Mouse (Mus musculus): ENCODE data around the gene Rab6b.

DNA sequence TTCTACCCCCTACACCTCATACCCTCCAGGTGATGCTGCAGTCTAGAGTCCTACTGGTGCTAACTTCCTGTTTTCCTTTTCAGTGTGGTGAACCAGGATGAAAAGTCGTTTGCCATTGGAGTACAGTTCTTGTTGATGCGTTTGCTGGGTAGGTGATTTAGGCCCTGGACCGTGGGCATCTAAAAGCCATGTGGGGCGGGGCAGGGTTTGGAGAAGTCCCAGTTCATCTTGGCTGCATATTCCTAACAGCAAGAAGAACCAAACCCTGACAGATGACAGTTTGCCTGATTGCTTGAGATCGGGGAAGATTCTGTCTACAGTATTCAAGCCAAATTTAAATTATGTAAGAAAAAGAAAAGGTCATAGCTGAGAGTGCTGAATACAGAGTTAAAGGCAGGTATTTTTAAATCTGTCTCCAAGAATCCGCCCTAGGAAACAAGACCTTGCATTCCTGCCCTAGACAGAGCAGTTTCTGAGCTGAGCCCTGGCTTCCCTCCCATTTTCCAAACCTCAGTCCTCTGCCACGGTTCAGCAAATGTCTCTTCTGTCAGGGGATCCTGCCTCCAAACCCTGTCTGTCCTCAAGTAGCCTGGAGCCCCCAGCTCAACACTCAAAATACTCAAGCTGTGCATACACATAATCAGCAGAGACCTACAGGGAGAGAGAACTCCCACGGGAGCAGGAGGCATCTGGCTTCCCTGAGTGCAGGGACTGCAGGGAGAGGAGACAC, 29.2 kb upstream of the Rab6b start:
- no peak for TF ChIP-seq CTCF (IDR thresholded peaks at IDR 0.05; ENCODE audit: borderline replicate concordance, extremely low read depth, insufficient read depth, insufficient read length)
- no peak for TF ChIP-seq POLR2A (IDR thresholded peaks at IDR 0.05; ENCODE audit: borderline replicate concordance, extremely low read depth, insufficient read depth, insufficient read length, poor library complexity, severe bottlenecking)

Data from brain, embryonic 14.5 days (tissue).